Mouse (Mus musculus) small intestine, adult 2 months (tissue): ENCODE results near the gene Cldnd1.

ENCODE experiments used
- CTCF ChIP-seq: fragments of 200-500 bp; IDR thresholded peaks from 2 replicates; pipeline ENCODE4 v1.5.1; 2012; ENCODE audit warnings: low read depth, mild to moderate bottlenecking, control low read depth, inconsistent platforms, low read length, moderate library complexity, mixed read lengths; ENCODE audit not compliant: insufficient replicate concordance, insufficient read length; ENCODE audit errors: extremely low read depth
- POLR2A ChIP-seq: fragments of 200-500 bp; IDR thresholded peaks from 2 replicates; pipeline ENCODE4 v1.6.1; 2012; ENCODE audit warnings: low read depth, mild to moderate bottlenecking, control low read depth, inconsistent platforms, low read length, moderate library complexity

GRCm38 (mm10) chr16:58684537-58684936 is 43.2 kb upstream of the Cldnd1 start:
- TF ChIP-seq CTCF (no peak), POLR2A (no peak)
